Mouse (Mus musculus) erythroblast, embryonic 14.5 days (primary cell): Measurements from ENCODE around the gene Crebbp.
A peak's percentile ranks its signal among the peaks of the same experiment; 100 is the strongest.

Source experiments
- GATA1 ChIP-seq: IDR thresholded peaks from 2 replicates; pipeline ENCODE4 v1.6.1; 2012; ENCODE audit warnings: low read length, inconsistent platforms, mixed read lengths
- TAL1 ChIP-seq: IDR thresholded peaks from 3 replicates; pipeline ENCODE4 v1.6.1; 2012; ENCODE audit warnings: low read length, inconsistent platforms, mixed read lengths

DNA sequence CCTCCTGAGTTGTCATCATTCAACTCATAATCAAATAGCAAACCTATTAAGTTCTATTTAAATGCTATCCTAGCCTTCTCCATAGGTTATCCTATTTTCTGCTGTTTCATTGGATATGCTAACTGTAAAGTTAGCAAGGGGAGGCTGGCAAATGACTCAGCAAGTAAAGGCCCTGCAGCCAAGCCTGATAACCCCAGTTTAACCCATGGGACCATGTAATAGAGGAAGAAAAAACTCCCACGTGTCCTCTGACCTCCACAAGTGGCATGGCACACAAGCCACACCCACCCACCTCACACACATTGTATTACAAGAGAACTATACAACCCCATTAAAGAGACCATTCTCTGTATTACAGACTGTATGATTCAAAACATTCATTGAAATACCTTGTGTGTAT is 13.8 kb downstream of the Crebbp start:
- TF ChIP-seq TAL1: no peak
- peak; percentile 59 for TF ChIP-seq GATA1
